Mouse (Mus musculus) midbrain, embryonic 16.5 days (tissue): Measurements from ENCODE around the gene Zfpm1. TPM values are rescaled to one million over a fixed set of nuclear protein-coding genes. Genes with fewer than 3 reads are reported as not detected.

Source experiments
- ATAC-seq: fragments of 200-750 bp; cut with Nextera tagmentation; 2 replicates; pipeline ENCODE4 v1.8.0; 2017; ENCODE audit warnings: moderate TSS enrichment
- H3K27ac ChIP-seq: fragments of 300-500 bp; sonication (generic); 2 replicates; pipeline ENCODE4 v1.5.1; 2014; ENCODE audit warnings: mild to moderate bottlenecking, low read length, mixed read lengths
- H3K27me3 ChIP-seq: fragments of 300-500 bp; sonication (generic); 2 replicates; pipeline ENCODE4 v1.6.1; 2014; ENCODE audit warnings: low read depth, low read length, mixed read lengths; ENCODE audit not compliant: control insufficient read depth, insufficient read depth
- H3K36me3 ChIP-seq: fragments of 300-500 bp; sonication (generic); 2 replicates; pipeline ENCODE4 v1.6.1; 2014; ENCODE audit warnings: mild to moderate bottlenecking, low read length, moderate library complexity, mixed read lengths; ENCODE audit not compliant: control insufficient read depth, insufficient read depth
- H3K4me1 ChIP-seq: fragments of 300-500 bp; sonication (generic); 2 replicates; pipeline ENCODE4 v1.6.1; 2014; ENCODE audit warnings: mild to moderate bottlenecking, low read length, mixed read lengths; ENCODE audit not compliant: control insufficient read depth, insufficient read depth
- H3K4me2 ChIP-seq: fragments of 300-500 bp; sonication (generic); 2 replicates; pipeline ENCODE4 v1.6.1; 2014; ENCODE audit warnings: mild to moderate bottlenecking, low read length, mixed read lengths
- H3K4me3 ChIP-seq: fragments of 300-500 bp; sonication (generic); 2 replicates; pipeline ENCODE4 v1.5.1; 2014; ENCODE audit warnings: low read depth, mild to moderate bottlenecking, low read length, moderate library complexity, mixed read lengths
- H3K9ac ChIP-seq: fragments of 300-500 bp; sonication (generic); 2 replicates; pipeline ENCODE4 v1.6.1; 2014; ENCODE audit warnings: low read depth, low read length, mixed read lengths
- H3K9me3 ChIP-seq: fragments of 300-500 bp; sonication (generic); replicated peaks from 2 replicates; pipeline ENCODE4 v1.6.1; 2014; ENCODE audit warnings: mild to moderate bottlenecking, low read length, mixed read lengths; ENCODE audit not compliant: control insufficient read depth, poor library complexity, severe bottlenecking
- WGBS: fragments of 180-500 bp; shearing (Covaris S2); extraction: QIAGEN DNeasy Blood & Tissue Kit; methylation state at CpG from one replicate; pipeline ENCODE4 v1.1.7; 2014; 5-methylcytosine and 5-hydroxymethylcytosine counted together
- polyA plus RNA-seq: library from polyadenylated mRNA; unstranded; fragments of >200 nt; fragmentation: Nextera tagmentation; extraction: Ambion mirVana; gene quantifications from 2 replicates; pipeline ENCODE4 v1.2.1, GENCODE M21; 2015

The Zfpm1 gene
- polyA plus RNA-seq, 1 experiment from 2014 or later: 0.77 TPM

GRCm38 (mm10) chr8:122251739-122252138, 30.2 kb upstream of the Zfpm1 start:
- no peak overlapping the region for H3K4me3 ChIP-seq
- H3K27ac ChIP-seq: no peak overlapping the region
- no peaks in the 10 kb centered on the region for H3K27me3 ChIP-seq
- H3K4me2 ChIP-seq: no peak overlapping the region
- H3K4me1 ChIP-seq: no peaks in the 10 kb centered on the region
- H3K36me3 ChIP-seq: no peaks in the 10 kb centered on the region
- H3K9ac ChIP-seq: no peak overlapping the region
- no peak for ATAC-seq
- no peaks in the 10 kb centered on the region for H3K9me3 ChIP-seq
- 83% methylated on average over 1 of the region's 1 CpGs for WGBS

GRCm38 (mm10) chr8:122252366-122252765, 29.6 kb upstream of the Zfpm1 start:
- H3K9me3 ChIP-seq: no peaks in the 10 kb centered on the region
- no peak overlapping the region for H3K27ac ChIP-seq
- no peaks in the 10 kb centered on the region for H3K36me3 ChIP-seq
- 61% methylated on average over 5 of the region's 5 CpGs for WGBS
- ATAC-seq: no peak
- no peak overlapping the region for H3K4me3 ChIP-seq
- H3K4me2 ChIP-seq: no peak overlapping the region
- no peaks in the 10 kb centered on the region for H3K4me1 ChIP-seq
- no peak overlapping the region for H3K9ac ChIP-seq
- H3K27me3 ChIP-seq: no peaks in the 10 kb centered on the region

GRCm38 (mm10) chr8:122259351-122259750, 22.6 kb upstream of the Zfpm1 start:
- H3K4me2 ChIP-seq: no peak overlapping the region
- no peak for ATAC-seq
- WGBS: 58% methylated on average over 2 of the region's 2 CpGs

GRCm38 (mm10) chr8:122260755-122261154, 21.2 kb upstream of the Zfpm1 start:
- Histone ChIP-seq H3K4me1 (no peaks in the 10 kb centered on the region; the same call in 1 of the 2 replicates), H3K36me3 (no peaks in the 10 kb centered on the region), H3K4me3 (no peak overlapping the region), H3K4me2 (no peak overlapping the region), H3K9ac (no peak overlapping the region), H3K27me3 (no peaks in the 10 kb centered on the region; the same call in 1 of the 2 replicates), H3K27ac (no peak overlapping the region), H3K9me3 (no peaks in the 10 kb centered on the region)
- WGBS: 55% methylated on average over 9 of the region's 9 CpGs
- no peak for ATAC-seq

More at GRCm38 (mm10) chr8:122259351-122259750, 22.6 kb upstream of the Zfpm1 start:
- Histone ChIP-seq H3K4me1 (no peaks in the 10 kb centered on the region), H3K9me3 (no peaks in the 10 kb centered on the region), H3K4me3 (no peak overlapping the region), H3K36me3 (no peaks in the 10 kb centered on the region), H3K27ac (no peak overlapping the region), H3K27me3 (no peaks in the 10 kb centered on the region; the same call in 1 of the 2 replicates), H3K9ac (no peak overlapping the region)

GRCm38 (mm10) chr8:122262835-122263234, 19.1 kb upstream of the Zfpm1 start:
- Histone ChIP-seq H3K9me3 (no peaks in the 10 kb centered on the region), H3K4me1 (no peaks in the 10 kb centered on the region; the same call in 1 of the 2 replicates), H3K36me3 (no peaks in the 10 kb centered on the region), H3K27me3 (no peaks in the 10 kb centered on the region; the same call in 1 of the 2 replicates), H3K27ac (no peak overlapping the region), H3K4me2 (no peak overlapping the region), H3K9ac (no peak overlapping the region), H3K4me3 (no peak overlapping the region)
- no peak for ATAC-seq
- WGBS: 70% methylated on average over 15 of the region's 16 CpGs

GRCm38 (mm10) chr8:122264243-122264642, 17.7 kb upstream of the Zfpm1 start:
- Histone ChIP-seq H3K4me2 (no peak overlapping the region), H3K9me3 (no peaks in the 10 kb centered on the region), H3K4me3 (no peak overlapping the region), H3K36me3 (no peaks in the 10 kb centered on the region), H3K9ac (no peak overlapping the region), H3K4me1 (no peaks in the 10 kb centered on the region; the same call in 1 of the 2 replicates), H3K27ac (no peak overlapping the region), H3K27me3 (no peaks in the 10 kb centered on the region; the same call in 1 of the 2 replicates)
- WGBS: 26% methylated on average over 9 of the region's 9 CpGs
- no peak for ATAC-seq

GRCm38 (mm10) chr8:122265522-122265921, 16.4 kb upstream of the Zfpm1 start:
- Histone ChIP-seq H3K27me3 (no peaks in the 10 kb centered on the region; the same call in 1 of the 2 replicates), H3K27ac (no peak overlapping the region), H3K4me3 (no peak overlapping the region), H3K9me3 (no peaks in the 10 kb centered on the region), H3K9ac (no peak overlapping the region), H3K4me2 (no peak overlapping the region), H3K36me3 (no peaks in the 10 kb centered on the region), H3K4me1 (no peaks in the 10 kb centered on the region; the same call in 1 of the 2 replicates)
- no peak for ATAC-seq
- 93% methylated on average over 8 of the region's 8 CpGs for WGBS

GRCm38 (mm10) chr8:122266867-122267266, 15.1 kb upstream of the Zfpm1 start:
- H3K9ac ChIP-seq: 0 out of 2 replicates have a peak overlapping the region, but pooled peaks have one; percentile 10
- H3K27me3 ChIP-seq: peaks cover 2% of the 10 kb centered on the region
- no peak overlapping the region for H3K4me2 ChIP-seq
- WGBS: 18% methylated on average over 13 of the region's 13 CpGs
- peak overlapping the region; percentile 22; the same call in 1 of the 2 replicates for H3K27ac ChIP-seq
- no peaks in the 10 kb centered on the region for H3K36me3 ChIP-seq
- H3K4me1 ChIP-seq: no peaks in the 10 kb centered on the region; the same call in 1 of the 2 replicates
- H3K9me3 ChIP-seq: no peaks in the 10 kb centered on the region
- no peak overlapping the region for H3K4me3 ChIP-seq
- no peak for ATAC-seq

- Histone ChIP-seq H3K27ac (no peak overlapping the region), H3K9me3 (no peaks in the 10 kb centered on the region), H3K4me1 (no peaks in the 10 kb centered on the region; the same call in 1 of the 2 replicates), H3K4me3 (peak overlapping the region; percentile 38), H3K4me2 (peak overlapping the region; percentile 67), H3K36me3 (no peaks in the 10 kb centered on the region), H3K9ac (peak overlapping the region; percentile 60), H3K27me3 (peaks cover 2% of the 10 kb centered on the region)
- WGBS: 59% methylated on average over 24 of the region's 24 CpGs
- no peak for ATAC-seq
These were observed 13.1 kb upstream of the Zfpm1 start for GRCm38 (mm10) chr8:122268861-122269260.
